Mouse (Mus musculus): ENCODE results near the gene Tfe3. TPM values are rescaled to one million over a fixed set of nuclear protein-coding genes. Genes with fewer than 3 reads are reported as not detected.
"Not testable (repeated sequence)": the region's sequence is repeated elsewhere in the genome, so short reads cannot be mapped to it uniquely, and the experiment has no call there.

The Tfe3 gene
- polyA plus RNA-seq, 1 experiment from 2014 or later, result 21.7 TPM

GRCm38 (mm10) chrX:7782603-7783092 is 20.3 kb downstream of the Tfe3 start:
- H3K27ac ChIP-seq (ENCODE audit: low read depth, low read length), result no peak overlapping the region
- H3K36me3 ChIP-seq (ENCODE audit: control insufficient read depth, insufficient read depth, low read length), result no peaks in the 10 kb centered on the region
- WGBS, result 82% methylated on average over 4 of the region's 4 CpGs
- H3K4me2 ChIP-seq (replicated peaks; ENCODE audit: low read depth, low read length), result no peak overlapping the region
- no peak for DNase-seq (ENCODE audit: low spot score)
- H3K9me3 ChIP-seq (ENCODE audit: control insufficient read depth, low read length), result no peaks in the 10 kb centered on the region
- no peak overlapping the region for H3K4me3 ChIP-seq (ENCODE audit: low read depth, low read length)
- ATAC-seq (ENCODE audit: low FRiP score), result no peak
- H3K4me1 ChIP-seq (replicated peaks; ENCODE audit: control insufficient read depth, insufficient read depth, low read length), result no peaks in the 10 kb centered on the region
- H3K27me3 ChIP-seq (ENCODE audit: control insufficient read depth, insufficient read depth, low read length), result no peaks in the 10 kb centered on the region
- no peak overlapping the region for H3K9ac ChIP-seq (ENCODE audit: low read depth, low read length)

DNA sequence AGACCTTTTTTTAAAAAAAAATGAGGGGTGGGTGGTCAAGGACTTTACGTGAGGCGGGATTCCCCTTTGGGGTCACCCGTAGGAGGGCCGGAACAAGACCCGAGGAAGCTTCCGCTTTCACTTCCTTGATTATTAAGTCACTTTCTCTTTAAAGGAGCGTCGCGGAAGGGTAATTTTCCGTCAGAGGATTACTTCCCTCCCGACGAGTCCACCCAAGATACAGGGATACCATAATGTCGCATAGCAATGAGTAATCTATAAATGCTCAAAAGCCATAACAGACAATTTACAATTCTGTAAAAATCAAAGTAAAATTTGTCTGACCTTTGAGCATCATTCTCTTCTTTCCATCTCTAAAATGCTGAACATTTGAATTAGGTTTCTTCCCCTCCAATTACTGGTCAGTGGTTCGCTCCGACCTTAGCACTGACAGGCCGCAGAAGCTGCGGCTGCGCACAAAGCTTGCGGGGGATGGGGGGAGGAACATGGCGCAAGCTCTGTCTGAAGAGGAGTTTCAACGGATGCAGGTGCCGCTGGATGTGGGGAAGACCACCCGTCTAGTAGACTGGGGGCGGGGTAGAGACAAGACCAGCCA is 27.3 kb downstream of the Tfe3 start, which contains the start of gene Gripap1:
Gripap1 (plus strand) TSS at position 224 of the 595 bp plus-strand sequence.
- 12% methylated on average over 24 of the region's 24 CpGs for WGBS
- peak; percentile 93 for ATAC-seq (ENCODE audit: low FRiP score)

DNA sequence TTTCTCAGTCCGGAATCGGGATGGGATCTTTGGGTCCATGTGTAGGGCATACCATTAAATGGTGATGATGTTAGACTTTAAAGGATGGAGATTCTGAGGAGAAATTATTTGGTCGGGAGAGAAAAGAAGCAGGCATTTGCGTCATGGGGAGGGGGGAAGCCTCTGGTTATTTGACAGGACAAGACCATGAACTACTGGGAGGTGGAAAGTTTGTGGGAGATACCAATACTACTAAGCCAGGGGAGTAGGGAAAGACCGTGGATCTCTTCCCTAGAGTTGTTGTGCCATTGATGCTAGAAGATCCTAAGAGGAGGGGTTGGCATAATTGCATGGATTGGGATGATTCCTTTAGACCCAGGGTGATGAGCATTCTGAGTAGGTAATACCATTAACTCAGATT is 27.9 kb downstream of the Tfe3 start:
- peak; percentile 30; the same call in 1 of the 2 replicates for ATAC-seq (ENCODE audit: low FRiP score)
- Histone ChIP-seq H3K9ac (ENCODE audit: low read depth, low read length) (peak overlapping the region; percentile 58), H3K9me3 (ENCODE audit: control insufficient read depth, low read length) (no peaks in the 10 kb centered on the region), H3K4me2 (replicated peaks; ENCODE audit: low read depth, low read length) (peak overlapping the region; percentile 27), H3K36me3 (ENCODE audit: control insufficient read depth, insufficient read depth, low read length) (no peaks in the 10 kb centered on the region), H3K27me3 (ENCODE audit: control insufficient read depth, insufficient read depth, low read length) (no peaks in the 10 kb centered on the region), H3K4me1 (replicated peaks; ENCODE audit: control insufficient read depth, insufficient read depth, low read length) (no peaks in the 10 kb centered on the region), H3K4me3 (ENCODE audit: low read depth, low read length) (peak overlapping the region; percentile 51), H3K27ac (ENCODE audit: low read depth, low read length) (no peak overlapping the region)
- WGBS, result 31% methylated on average over 5 of the region's 5 CpGs
- no peak for DNase-seq (ENCODE audit: low spot score)

More for the DNA sequence above, 27.3 kb downstream of the Tfe3 start, which contains the start of gene Gripap1:
- DNase-seq (ENCODE audit: low spot score), result peak; percentile 77
- Histone ChIP-seq H3K4me3 (ENCODE audit: low read depth, low read length) (peak within 1 kb of the TSS; percentile 51), H3K27me3 (ENCODE audit: control insufficient read depth, insufficient read depth, low read length) (no peaks in the 10 kb centered on the region), H3K4me1 (replicated peaks; ENCODE audit: control insufficient read depth, insufficient read depth, low read length) (no peaks in the 10 kb centered on the region), H3K9me3 (ENCODE audit: control insufficient read depth, low read length) (no peaks in the 10 kb centered on the region), H3K36me3 (ENCODE audit: control insufficient read depth, insufficient read depth, low read length) (no peaks in the 10 kb centered on the region), H3K9ac (ENCODE audit: low read depth, low read length) (peak within 1 kb of the TSS; percentile 58), H3K4me2 (replicated peaks; ENCODE audit: low read depth, low read length) (peak within 1 kb of the TSS; percentile 27), H3K27ac (ENCODE audit: low read depth, low read length) (no peak within 1 kb of the TSS)

DNA sequence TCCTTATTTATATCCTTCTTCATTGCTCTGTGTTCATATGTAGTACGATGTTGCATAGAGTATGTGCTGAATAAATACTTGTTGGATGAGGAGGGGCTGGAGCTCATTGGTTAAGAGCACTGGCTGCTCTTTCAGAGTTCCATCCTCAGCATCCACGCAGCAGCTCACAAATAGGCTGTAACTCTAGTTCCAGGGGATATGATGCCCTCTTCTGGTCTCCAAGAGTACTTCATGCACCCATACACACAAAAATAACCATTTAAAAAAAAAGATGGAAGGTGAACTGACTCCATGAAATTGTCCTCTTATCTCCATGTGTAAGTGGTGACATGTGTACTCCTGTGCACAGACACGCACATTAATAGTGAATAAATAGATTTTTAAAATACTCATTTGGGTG is 31.0 kb downstream of the Tfe3 start:
- DNase-seq (ENCODE audit: low spot score) (peak; percentile 19), ATAC-seq (ENCODE audit: low FRiP score) (no peak)
- no peaks in the 10 kb centered on the region for H3K27me3 ChIP-seq (ENCODE audit: control insufficient read depth, insufficient read depth, low read length)
- no peaks in the 10 kb centered on the region for H3K4me1 ChIP-seq (replicated peaks; ENCODE audit: control insufficient read depth, insufficient read depth, low read length)
- H3K27ac ChIP-seq (ENCODE audit: low read depth, low read length), result no peak overlapping the region
- 42% methylated on average over 3 of the region's 3 CpGs for WGBS
- H3K4me2 ChIP-seq (replicated peaks; ENCODE audit: low read depth, low read length), result no peak overlapping the region
- no peak overlapping the region for H3K9ac ChIP-seq (ENCODE audit: low read depth, low read length)
- no peak overlapping the region for H3K4me3 ChIP-seq (ENCODE audit: low read depth, low read length)
- no peaks in the 10 kb centered on the region for H3K9me3 ChIP-seq (ENCODE audit: control insufficient read depth, low read length)
- H3K36me3 ChIP-seq (ENCODE audit: control insufficient read depth, insufficient read depth, low read length), result no peaks in the 10 kb centered on the region

GRCm38 (mm10) chrX:7795016-7795415 is 32.7 kb downstream of the Tfe3 start:
- H3K9ac ChIP-seq (ENCODE audit: low read depth, low read length), result no peak overlapping the region
- H3K27ac ChIP-seq (ENCODE audit: low read depth, low read length), result no peak overlapping the region
- H3K27me3 ChIP-seq (ENCODE audit: control insufficient read depth, insufficient read depth, low read length), result no peaks in the 10 kb centered on the region
- 41% methylated on average over 7 of the region's 7 CpGs for WGBS
- H3K4me1 ChIP-seq (replicated peaks; ENCODE audit: control insufficient read depth, insufficient read depth, low read length), result no peaks in the 10 kb centered on the region
- H3K4me3 ChIP-seq (ENCODE audit: low read depth, low read length), result no peak overlapping the region
- no peaks in the 10 kb centered on the region for H3K36me3 ChIP-seq (ENCODE audit: control insufficient read depth, insufficient read depth, low read length)
- H3K9me3 ChIP-seq (ENCODE audit: control insufficient read depth, low read length), result no peaks in the 10 kb centered on the region
- peak; percentile 36 for DNase-seq (ENCODE audit: low spot score)
- ATAC-seq (ENCODE audit: low FRiP score), result no peak
- no peak overlapping the region for H3K4me2 ChIP-seq (replicated peaks; ENCODE audit: low read depth, low read length)

DNA sequence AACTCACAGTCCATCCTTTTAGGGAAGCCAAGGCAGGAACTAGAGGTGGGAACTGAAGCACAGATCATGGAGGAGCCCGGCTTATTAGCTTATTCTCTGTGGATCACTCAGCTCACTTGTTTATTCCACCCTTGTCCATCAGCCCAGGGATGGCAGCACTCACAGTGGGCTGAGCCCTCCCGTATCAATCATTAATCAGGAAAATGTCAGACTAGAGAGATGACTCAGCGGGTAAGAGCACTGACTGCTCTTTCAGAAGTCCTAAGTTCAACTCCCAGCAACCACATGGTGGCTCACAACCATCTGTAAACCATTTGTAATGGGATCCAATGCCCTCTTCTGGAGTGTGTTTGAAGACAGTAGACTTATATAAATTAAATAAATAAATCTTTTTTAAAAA is 35.0 kb downstream of the Tfe3 start:
- H3K4me1 ChIP-seq (replicated peaks; ENCODE audit: control insufficient read depth, insufficient read depth, low read length), result no peaks in the 10 kb centered on the region
- H3K36me3 ChIP-seq (ENCODE audit: control insufficient read depth, insufficient read depth, low read length), result no peaks in the 10 kb centered on the region
- H3K9me3 ChIP-seq (ENCODE audit: control insufficient read depth, low read length), result no peaks in the 10 kb centered on the region
- H3K27me3 ChIP-seq (ENCODE audit: control insufficient read depth, insufficient read depth, low read length), result no peaks in the 10 kb centered on the region
- no peak for DNase-seq (ENCODE audit: low spot score)
- no peak overlapping the region for H3K4me2 ChIP-seq (replicated peaks; ENCODE audit: low read depth, low read length)
- 88% methylated on average over 3 of the region's 3 CpGs for WGBS
- H3K4me3 ChIP-seq (ENCODE audit: low read depth, low read length), result no peak overlapping the region
- no peak overlapping the region for H3K9ac ChIP-seq (ENCODE audit: low read depth, low read length)
- no peak overlapping the region for H3K27ac ChIP-seq (ENCODE audit: low read depth, low read length)
- ATAC-seq (ENCODE audit: low FRiP score), result no peak

- H3K4me3 ChIP-seq (ENCODE audit: low read depth, low read length); H3K4me1 ChIP-seq (replicated peaks; ENCODE audit: control insufficient read depth, insufficient read depth, low read length); H3K27ac ChIP-seq (ENCODE audit: low read depth, low read length); H3K9ac ChIP-seq (ENCODE audit: low read depth, low read length); DNase-seq (ENCODE audit: low spot score); H3K9me3 ChIP-seq (ENCODE audit: control insufficient read depth, low read length); H3K27me3 ChIP-seq (ENCODE audit: control insufficient read depth, insufficient read depth, low read length); H3K36me3 ChIP-seq (ENCODE audit: control insufficient read depth, insufficient read depth, low read length); H3K4me2 ChIP-seq (replicated peaks; ENCODE audit: low read depth, low read length); ATAC-seq (ENCODE audit: low FRiP score): not testable (repeated sequence)
- WGBS, result 89% methylated on average over 2 of the region's 2 CpGs
These were observed 39.8 kb downstream of the Tfe3 start for GRCm38 (mm10) chrX:7802157-7802556.

DNA sequence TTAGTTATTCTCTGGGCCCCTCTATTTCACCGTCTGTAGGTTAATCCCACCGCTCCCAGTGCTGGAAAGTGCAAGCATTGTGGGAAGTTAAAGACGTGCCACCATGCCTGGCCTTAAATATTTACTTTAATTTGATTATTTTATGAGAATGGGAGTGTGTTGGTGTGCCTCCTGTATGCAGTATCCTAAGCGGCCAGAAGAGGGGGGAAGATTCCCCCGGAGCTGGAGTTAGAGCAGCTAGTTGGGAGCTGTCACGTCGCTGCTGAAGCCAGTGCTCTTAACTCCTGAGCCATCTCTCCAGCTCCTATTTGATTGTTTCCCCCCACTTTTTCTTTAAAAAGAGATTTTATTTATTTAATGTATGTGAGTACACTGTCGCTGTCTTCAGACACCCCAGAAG is 52.7 kb downstream of the Tfe3 start:
- H3K4me3 ChIP-seq (ENCODE audit: low read depth, low read length); H3K4me1 ChIP-seq (replicated peaks; ENCODE audit: control insufficient read depth, insufficient read depth, low read length); H3K9me3 ChIP-seq (ENCODE audit: control insufficient read depth, low read length); H3K9ac ChIP-seq (ENCODE audit: low read depth, low read length); H3K27ac ChIP-seq (ENCODE audit: low read depth, low read length); ATAC-seq (ENCODE audit: low FRiP score); H3K27me3 ChIP-seq (ENCODE audit: control insufficient read depth, insufficient read depth, low read length); H3K36me3 ChIP-seq (ENCODE audit: control insufficient read depth, insufficient read depth, low read length); H3K4me2 ChIP-seq (replicated peaks; ENCODE audit: low read depth, low read length): not testable (repeated sequence)
- DNase-seq (ENCODE audit: low spot score), result peak; percentile 10
- 53% methylated on average over 8 of the region's 8 CpGs for WGBS
